Mouse (Mus musculus): Measurements from ENCODE around the gene Nup188. TPM values are rescaled to one million over a fixed set of nuclear protein-coding genes. Genes with fewer than 3 reads are reported as not detected.

Gene Nup188
- total RNA-seq, 1 experiment from 2014 or later, result 16.5 TPM

DNA sequence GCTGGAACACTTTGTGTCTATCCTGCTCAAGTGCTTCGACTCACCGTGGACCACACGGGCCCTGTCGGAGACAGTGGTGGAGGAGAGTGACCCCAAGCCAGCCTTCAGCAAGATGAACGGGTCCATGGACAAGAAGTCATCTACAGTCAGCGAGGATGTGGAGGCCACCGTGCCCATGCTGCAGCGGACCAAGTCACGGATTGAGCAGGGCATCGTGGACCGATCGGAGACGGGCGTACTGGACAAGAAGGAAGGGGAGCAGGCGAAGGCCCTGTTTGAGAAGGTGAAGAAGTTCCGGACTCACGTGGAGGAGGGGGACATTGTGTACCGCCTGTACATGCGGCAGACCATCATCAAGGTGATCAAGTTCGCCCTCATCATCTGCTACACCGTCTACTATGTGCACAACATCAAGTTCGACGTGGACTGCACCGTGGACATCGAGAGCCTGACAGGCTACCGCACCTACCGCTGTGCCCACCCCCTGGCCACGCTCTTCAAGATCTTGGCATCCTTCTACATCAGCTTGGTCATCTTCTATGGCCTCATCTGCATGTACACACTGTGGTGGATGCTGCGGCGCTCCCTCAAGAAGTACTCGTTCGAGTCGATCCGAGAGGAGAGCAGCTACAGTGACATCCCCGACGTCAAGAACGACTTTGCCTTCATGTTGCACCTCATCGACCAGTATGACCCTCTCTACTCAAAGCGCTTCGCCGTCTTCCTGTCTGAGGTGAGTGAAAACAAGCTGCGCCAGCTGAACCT lies 30.4 kb upstream of the Nup188 start:
- no peak for ATAC-seq (replicated peaks; ENCODE audit: insufficient number of reproducible peaks, low FRiP score, low TSS enrichment, poor library complexity, severe bottlenecking)

DNA sequence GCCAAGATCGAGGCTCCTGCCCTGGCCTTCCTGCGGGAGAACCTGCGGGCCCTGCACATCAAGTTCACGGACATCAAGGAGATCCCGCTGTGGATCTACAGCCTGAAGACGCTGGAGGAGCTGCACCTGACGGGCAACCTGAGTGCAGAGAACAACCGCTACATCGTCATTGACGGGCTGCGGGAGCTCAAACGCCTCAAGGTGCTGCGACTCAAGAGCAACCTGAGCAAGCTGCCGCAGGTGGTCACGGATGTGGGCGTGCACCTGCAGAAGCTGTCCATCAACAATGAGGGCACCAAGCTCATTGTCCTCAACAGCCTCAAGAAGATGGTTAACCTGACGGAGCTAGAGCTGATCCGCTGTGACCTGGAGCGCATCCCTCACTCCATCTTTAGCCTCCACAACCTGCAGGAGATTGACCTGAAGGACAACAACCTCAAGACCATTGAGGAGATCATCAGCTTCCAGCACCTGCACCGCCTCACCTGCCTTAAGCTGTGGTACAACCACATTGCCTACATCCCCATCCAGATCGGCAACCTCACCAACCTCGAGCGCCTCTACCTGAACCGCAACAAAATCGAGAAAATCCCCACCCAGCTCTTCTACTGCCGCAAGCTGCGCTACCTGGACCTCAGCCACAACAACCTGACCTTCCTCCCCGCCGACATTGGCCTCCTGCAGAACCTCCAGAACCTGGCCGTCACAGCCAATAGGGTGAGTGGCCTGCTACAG lies 29.4 kb upstream of the Nup188 start:
- ATAC-seq (replicated peaks; ENCODE audit: insufficient number of reproducible peaks, low FRiP score, low TSS enrichment, poor library complexity, severe bottlenecking), result no peak

DNA sequence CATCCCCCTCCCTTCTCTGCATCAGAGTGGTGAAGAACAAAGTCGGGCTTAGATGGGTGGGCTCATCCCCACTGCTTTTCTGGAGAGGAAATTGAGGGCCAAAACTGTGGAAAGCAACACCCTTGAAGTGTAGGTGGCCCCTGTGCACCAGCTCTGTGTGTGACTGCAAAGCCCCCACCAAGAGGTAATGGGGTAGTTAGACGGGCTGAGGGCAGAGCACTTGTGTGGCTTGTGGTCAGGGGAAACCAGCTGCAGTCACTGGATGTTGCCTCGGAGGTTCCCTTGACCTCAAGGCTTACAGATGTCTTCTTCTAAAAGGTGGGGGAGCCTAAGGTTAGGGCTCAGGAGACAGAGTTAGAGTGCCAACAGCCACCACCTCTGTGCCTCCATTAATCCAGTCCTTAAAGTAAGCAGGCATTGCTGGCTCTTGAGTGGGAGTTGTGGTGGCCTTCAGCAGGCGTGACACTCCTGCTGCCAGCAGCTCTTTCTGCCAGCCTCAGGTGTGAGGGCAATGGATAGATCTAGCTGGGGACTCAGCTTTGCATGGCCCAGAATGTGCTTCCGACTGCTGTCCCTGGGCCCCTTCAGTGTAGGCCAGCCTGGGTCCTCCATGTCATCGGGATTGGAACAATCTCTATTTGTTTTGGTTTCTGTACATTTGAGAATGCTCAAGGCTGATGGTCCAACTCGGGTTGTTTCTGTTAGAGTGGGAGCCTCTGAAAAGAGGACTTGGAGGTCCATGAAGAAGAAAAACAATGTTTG lies 28.3 kb upstream of the Nup188 start:
- ATAC-seq (replicated peaks; ENCODE audit: insufficient number of reproducible peaks, low FRiP score, low TSS enrichment, poor library complexity, severe bottlenecking), result no peak

DNA sequence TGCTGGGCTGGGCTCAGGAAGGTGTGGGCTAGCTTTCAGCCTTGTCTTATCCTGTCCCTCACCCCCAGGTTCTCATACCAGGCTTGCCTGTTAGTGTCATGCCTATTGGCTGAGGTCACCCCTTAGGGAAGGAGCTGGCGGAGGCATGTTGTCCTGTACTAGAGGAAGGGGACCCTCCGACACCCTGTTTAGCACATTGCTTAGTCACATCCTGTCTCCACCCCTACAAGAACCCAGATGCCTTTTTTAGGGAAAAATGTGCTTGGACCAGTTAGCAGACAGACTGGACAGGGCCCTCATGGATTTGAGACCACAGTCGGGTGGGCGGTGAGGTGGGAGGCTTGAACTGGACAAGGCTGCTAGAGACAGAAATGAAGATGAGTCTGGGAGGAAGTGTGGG lies 27.6 kb upstream of the Nup188 start:
- no peak for ATAC-seq (replicated peaks; ENCODE audit: insufficient number of reproducible peaks, low FRiP score, low TSS enrichment, poor library complexity, severe bottlenecking)

- ATAC-seq (replicated peaks; ENCODE audit: insufficient number of reproducible peaks, low FRiP score, low TSS enrichment, poor library complexity, severe bottlenecking), result no peak
These were observed 26.8 kb upstream of the Nup188 start for GRCm38 (mm10) chr2:30259131-30260064.

DNA sequence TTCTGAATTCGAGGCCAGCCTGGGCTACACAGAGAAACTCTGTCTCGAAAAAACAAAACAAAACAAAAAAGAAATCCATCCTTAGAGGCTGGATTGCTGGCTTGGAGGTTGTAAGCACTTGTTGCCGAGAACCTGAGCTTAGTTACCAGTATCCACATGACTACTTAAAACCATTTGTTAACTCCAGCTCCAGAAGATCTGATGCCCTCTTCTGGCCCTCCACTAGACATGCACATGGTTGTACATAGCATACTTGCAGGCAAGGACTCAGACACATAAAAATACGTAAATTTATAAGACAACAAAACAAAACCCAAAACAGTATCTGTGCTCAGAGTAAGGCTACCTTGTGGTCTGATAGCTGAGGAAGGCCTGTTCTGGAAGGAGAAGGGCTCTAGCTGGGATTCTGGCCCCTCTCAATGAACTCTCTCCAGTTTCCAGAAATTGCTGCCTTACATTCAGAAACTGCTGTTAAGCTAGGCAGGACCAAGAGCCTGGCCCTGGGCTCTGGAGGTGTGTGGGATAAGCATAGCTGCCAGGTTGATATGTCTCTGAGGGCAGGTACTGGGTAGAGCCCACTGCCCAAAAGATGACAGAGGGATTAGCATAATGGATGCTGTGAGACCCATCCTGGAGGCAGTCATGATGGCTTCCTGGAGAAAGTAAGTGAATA lies 25.0 kb upstream of the Nup188 start:
- no peak for ATAC-seq (replicated peaks; ENCODE audit: insufficient number of reproducible peaks, low FRiP score, low TSS enrichment, poor library complexity, severe bottlenecking)

- ATAC-seq (replicated peaks; ENCODE audit: insufficient number of reproducible peaks, low FRiP score, low TSS enrichment, poor library complexity, severe bottlenecking), result no peak
These were observed 24.0 kb upstream of the Nup188 start for GRCm38 (mm10) chr2:30261921-30262839.

- no peak for ATAC-seq (replicated peaks; ENCODE audit: insufficient number of reproducible peaks, low FRiP score, low TSS enrichment, poor library complexity, severe bottlenecking)
These were observed 23.3 kb upstream of the Nup188 start for GRCm38 (mm10) chr2:30262840-30263441.

GRCm38 (mm10) chr2:30263811-30264210 lies 22.4 kb upstream of the Nup188 start:
- ATAC-seq (replicated peaks; ENCODE audit: insufficient number of reproducible peaks, low FRiP score, low TSS enrichment, poor library complexity, severe bottlenecking), result no peak

GRCm38 (mm10) chr2:30264671-30265519 lies 21.3 kb upstream of the Nup188 start:
- no peak for ATAC-seq (replicated peaks; ENCODE audit: insufficient number of reproducible peaks, low FRiP score, low TSS enrichment, poor library complexity, severe bottlenecking)

DNA sequence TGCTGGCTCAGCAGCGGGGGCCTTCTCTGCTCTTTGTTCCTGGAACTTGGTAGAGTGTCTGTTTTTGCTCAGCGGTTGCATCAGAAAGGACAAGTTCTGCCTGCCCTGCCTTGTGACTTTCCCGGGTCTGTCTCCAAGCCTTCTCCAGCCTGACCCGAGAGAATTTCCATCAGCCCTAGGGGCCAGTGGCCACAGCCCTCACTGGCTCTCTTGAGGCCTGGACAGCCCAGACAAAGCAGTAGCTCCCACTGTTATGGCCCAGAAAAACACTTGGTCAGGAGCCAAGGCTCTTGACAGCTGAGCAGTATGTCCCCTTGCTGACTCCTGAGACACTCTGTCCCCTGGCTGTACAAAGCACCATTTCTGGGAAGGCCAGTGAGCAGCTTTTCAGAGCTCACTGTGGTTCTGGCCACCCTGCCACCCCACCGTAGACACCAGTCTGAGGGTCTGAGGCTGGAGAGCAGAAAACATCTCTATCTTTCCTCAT lies 20.4 kb upstream of the Nup188 start, which contains the start of gene Phyhd1:
TSS of gene Phyhd1 (plus strand) at position 437 of the 487 bp plus-strand sequence.
- ATAC-seq (replicated peaks; ENCODE audit: insufficient number of reproducible peaks, low FRiP score, low TSS enrichment, poor library complexity, severe bottlenecking), result no peak

DNA sequence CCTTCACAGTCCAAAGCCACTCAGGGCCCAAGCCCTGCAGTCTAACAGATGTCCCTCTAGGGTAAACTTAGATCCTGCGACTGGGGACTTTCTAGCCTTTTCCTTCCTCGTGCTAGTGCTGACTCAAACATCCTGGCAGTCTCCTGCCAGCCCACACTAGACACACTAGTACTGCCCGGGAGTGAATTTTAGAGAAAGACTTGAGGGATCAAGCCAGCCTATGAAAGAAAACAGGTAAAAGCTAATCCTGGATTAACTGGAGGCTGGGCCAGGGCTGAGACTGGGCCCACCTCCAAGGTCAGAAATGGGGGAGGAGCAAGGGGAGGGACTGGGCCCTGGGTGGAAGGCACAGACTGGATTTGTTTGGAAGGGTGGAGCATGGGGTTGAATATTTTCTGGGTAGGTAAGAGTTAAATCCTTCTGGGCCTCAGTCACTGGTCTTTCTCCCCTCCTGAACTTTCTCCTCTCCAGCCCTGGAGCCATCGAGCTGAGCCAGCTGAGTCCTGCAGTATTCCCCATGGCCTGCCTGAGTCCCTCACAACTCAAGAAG lies 19.7 kb upstream of the Nup188 start:
- ATAC-seq (replicated peaks; ENCODE audit: insufficient number of reproducible peaks, low FRiP score, low TSS enrichment, poor library complexity, severe bottlenecking), result no peak

DNA sequence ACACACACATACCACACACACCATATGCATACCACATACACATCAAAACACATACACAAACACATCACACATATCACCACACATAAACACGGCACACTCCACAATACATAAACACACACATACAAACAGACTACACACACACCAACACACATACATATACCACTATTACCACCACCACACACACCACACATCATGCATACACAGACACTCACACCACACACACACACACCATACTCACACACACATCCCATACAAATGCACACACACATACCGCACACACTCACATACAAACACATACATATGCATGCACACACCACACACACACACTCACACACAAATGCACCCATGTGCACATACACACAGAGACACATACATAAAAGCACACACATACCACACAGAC lies 18.7 kb upstream of the Nup188 start:
- no peak for ATAC-seq (replicated peaks; ENCODE audit: insufficient number of reproducible peaks, low FRiP score, low TSS enrichment, poor library complexity, severe bottlenecking)

DNA sequence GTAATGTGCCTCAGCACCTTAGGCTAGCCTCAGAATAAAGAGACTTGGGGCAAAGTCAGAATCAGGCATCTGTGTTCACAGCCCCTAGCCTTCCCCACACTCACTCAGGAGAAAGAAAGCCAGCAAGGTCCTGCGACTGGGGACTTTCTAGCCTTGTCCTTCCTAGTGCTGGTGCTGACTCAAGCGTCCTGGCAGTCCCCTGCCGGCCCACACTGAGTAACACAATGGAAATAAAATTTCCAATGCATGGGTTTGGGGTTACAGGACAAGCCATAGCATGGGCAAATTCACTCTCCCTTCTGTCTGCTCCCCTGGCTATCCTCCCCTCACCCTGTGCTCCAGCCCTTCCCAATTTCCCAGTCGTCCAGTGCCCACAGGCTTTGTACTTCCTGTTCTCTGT lies 17.8 kb upstream of the Nup188 start:
- ATAC-seq (replicated peaks; ENCODE audit: insufficient number of reproducible peaks, low FRiP score, low TSS enrichment, poor library complexity, severe bottlenecking), result no peak

GRCm38 (mm10) chr2:30269241-30269990 lies 16.8 kb upstream of the Nup188 start:
- ATAC-seq (replicated peaks; ENCODE audit: insufficient number of reproducible peaks, low FRiP score, low TSS enrichment, poor library complexity, severe bottlenecking), result no peak
